Comparison of ENCODE assay signal across 10 mouse cellular contexts in the genomic region with DNA sequence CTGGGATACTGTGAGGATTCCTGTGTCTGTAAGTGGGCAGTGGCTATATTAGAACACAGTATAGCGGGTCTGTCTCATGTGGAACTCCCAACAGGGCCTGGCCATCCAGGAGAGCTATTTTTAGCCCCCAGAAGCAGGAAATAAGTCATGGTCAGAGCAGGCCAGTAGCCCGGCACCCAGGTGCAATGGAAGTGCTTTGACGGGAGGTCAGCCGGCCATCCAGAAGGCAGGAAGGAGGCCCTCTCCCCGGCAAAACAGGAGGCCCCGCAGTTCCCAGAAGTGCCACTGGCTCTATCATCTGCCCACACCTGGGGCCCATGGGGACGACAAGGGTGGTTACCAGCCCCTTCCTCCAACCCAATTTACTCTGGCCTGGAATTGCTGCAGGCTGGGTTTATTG. TPM values are rescaled to one million over a fixed set of nuclear protein-coding genes. Genes with fewer than 3 reads are reported as not detected.
A peak's percentile ranks its signal among the peaks of the same experiment; 100 is the strongest.
DNase-seq lines count a peak whose midpoint lies in the region; ATAC-seq and TF ChIP-seq lines count a peak whose summit lies in the region.
"Had no signal": no experiment of that assay in that cellular context is flagged by ENCODE, and none has a peak within 500 bp of the region (broad histone marks: within the 10 kb centered on the region; RNA-seq: fewer than 3 reads in every experiment).

No protein-coding gene starts in this region.

- H3K4me3 ChIP-seq in bone marrow, adult 2 months (replicated peaks; ENCODE audit: control insufficient read depth, low read depth, low read length) = no peak overlapping the region
- no peak overlapping the region for H3K4me3 ChIP-seq in intestine, embryonic 16.5 days (ENCODE audit: low read length)
- H3K4me3 ChIP-seq in liver, postnatal 0 days (ENCODE audit: low read depth, low read length) = no peak overlapping the region
- no peak overlapping the region for H3K4me3 ChIP-seq in left cerebral cortex, adult 2 months

- WGBS in bone marrow, adult 2 months = 31% methylated on average over 7 of the region's 7 CpGs
- 41% methylated on average over 7 of the region's 7 CpGs for whole genome bisulfite sequencing in intestine, embryonic 16.5 days
- WGBS in liver, postnatal 0 days (ENCODE audit: insufficient replicate concordance) = 19% methylated on average over 7 of the region's 7 CpGs

- TF ChIP-seq POLR2A in bone marrow, adult 2 months (IDR thresholded peaks at IDR 0.05; ENCODE audit: borderline replicate concordance, control insufficient read depth, low read depth, low read length) = no peak

- no peaks in the 10 kb centered on the region for H3K9me3 ChIP-seq in intestine, embryonic 16.5 days (ENCODE audit: control insufficient read depth, low read length)
- no peaks in the 10 kb centered on the region for H3K9me3 ChIP-seq in liver, postnatal 0 days (ENCODE audit: low read length)

- H3K4me2 ChIP-seq in intestine, embryonic 16.5 days (ENCODE audit: low read depth, low read length) = no peak overlapping the region
- H3K4me2 ChIP-seq in liver, postnatal 0 days (ENCODE audit: low read depth, low read length) = peak overlapping the region; percentile 29

- 0 out of 2 replicates have a peak overlapping the region, but pooled peaks have one; percentile 35 for H3K9ac ChIP-seq in intestine, embryonic 16.5 days (ENCODE audit: low read depth, low read length)
- peak overlapping the region; percentile 34; the same call in 1 of the 2 replicates for H3K9ac ChIP-seq in liver, postnatal 0 days (replicated peaks)

- peaks cover 5% of the 10 kb centered on the region for H3K4me1 ChIP-seq in bone marrow, adult 2 months (ENCODE audit: control insufficient read depth, insufficient read depth, low read length)
- peaks cover 8% of the 10 kb centered on the region; the same call in 1 of the 2 replicates for H3K4me1 ChIP-seq in intestine, embryonic 16.5 days (ENCODE audit: control insufficient read depth, insufficient read depth, low read length)
- peaks cover 22% of the 10 kb centered on the region for H3K4me1 ChIP-seq in liver, postnatal 0 days (ENCODE audit: insufficient read depth)

- no peak for TF ChIP-seq CTCF in bone marrow, adult 2 months (IDR thresholded peaks at IDR 0.05; ENCODE audit: control insufficient read depth, insufficient read depth, low read length)
- TF ChIP-seq CTCF in liver, postnatal 0 days (IDR thresholded peaks at IDR 0.05; ENCODE audit: low read depth) = no peak
- no peak for TF ChIP-seq CTCF in left cerebral cortex, adult 2 months (IDR thresholded peaks at IDR 0.05)

- DNase-seq in kidney, adult 11 months = peak; percentile 57
- no peak for DNase-seq in kidney, adult 8-10 months
- DNase-seq in liver, postnatal 0 days = no peak
- no peak for DNase-seq in left cerebral cortex, adult 2 months (ENCODE audit: extremely low spot score in 1 of 2, low spot score in 2 of 2)
- DNase-seq in embryo, embryonic 9.5 days (ENCODE audit: extremely low spot score) = no peak
- DNase-seq: cerebellum, postnatal 25 days had no signal

- no peaks in the 10 kb centered on the region for H3K36me3 ChIP-seq in intestine, embryonic 16.5 days (ENCODE audit: control insufficient read depth, insufficient read depth, low read length)
- no peaks in the 10 kb centered on the region for H3K36me3 ChIP-seq in liver, postnatal 0 days (replicated peaks; ENCODE audit: insufficient read depth, low read length)

- H3K27ac ChIP-seq in bone marrow, adult 2 months (ENCODE audit: control insufficient read depth, insufficient read depth, low read depth, low read length, poor library complexity) = peak overlapping the region; percentile 69
- H3K27ac ChIP-seq in intestine, embryonic 16.5 days (ENCODE audit: low read length) = peak overlapping the region; percentile 43
- H3K27ac ChIP-seq in liver, postnatal 0 days (ENCODE audit: low read depth) = peak overlapping the region; percentile 77
- H3K27ac ChIP-seq in left cerebral cortex, adult 2 months = no peak overlapping the region

- ATAC-seq in intestine, embryonic 16.5 days = peak; percentile 11; the same call in 1 of the 2 replicates
- ATAC-seq in liver, postnatal 0 days = peak; percentile 47; the same call in 1 of the 2 replicates
- no peak for ATAC-seq in inflammation-experienced regulatory T-cells, adult 6 months

- H3K27me3 ChIP-seq in intestine, embryonic 16.5 days (replicated peaks; ENCODE audit: control insufficient read depth, insufficient read depth, low read length) = no peaks in the 10 kb centered on the region
- H3K27me3 ChIP-seq in liver, postnatal 0 days (ENCODE audit: insufficient read depth, low read length) = no peaks in the 10 kb centered on the region

- TF ChIP-seq EP300 in liver, postnatal 0 days (IDR thresholded peaks at IDR 0.05; ENCODE audit: low read depth) = no peak

- intact Hi-C loops in left cerebral cortex, adult 2 months (cut with DNase I) = no loop called here

RNA-seq across cellular contexts. Expression of gene Plxnd1, which starts 9.3 kb away (rescaled TPM):
- polyA plus RNA-seq in bone marrow, adult 2 months (2011; ENCODE audit: insufficient read depth, insufficient read length, low replicate concordance, missing spikeins) = 13.7 and 23.8 TPM in 2 replicates
- polyA plus RNA-seq in intestine, embryonic 16.5 days (2015; fragmentation: Nextera tagmentation; extraction: Ambion mirVana) = 18.7 and 19.3 TPM in 2 replicates
- 8.5 and 8.7 TPM in 2 replicates for polyA plus RNA-seq in liver, postnatal 0 days (2015; fragmentation: Nextera tagmentation; extraction: Ambion mirVana)
- total RNA-seq in left cerebral cortex, adult 2 months (2021) = 100 to 1,000 TPM; 127 to 131 TPM
- 10 to 100 TPM in 1 of 3 experiments, 1 to 10 TPM in 2; 7.4 to 12.5 (median 8.0) TPM for polyA plus RNA-seq in inflammation-experienced regulatory T-cells, adult 6 months (2017; shearing (Covaris generic))

RNA-seq across cellular contexts. Expression of gene H1foo, which starts 59.3 kb away (rescaled TPM):
- not detected in 2 replicates for polyA plus RNA-seq in bone marrow, adult 2 months (2011; ENCODE audit: insufficient read depth, insufficient read length, low replicate concordance, missing spikeins)
- polyA plus RNA-seq in intestine, embryonic 16.5 days (2015; fragmentation: Nextera tagmentation; extraction: Ambion mirVana) = not detected in 2 replicates
- polyA plus RNA-seq in liver, postnatal 0 days (2015; fragmentation: Nextera tagmentation; extraction: Ambion mirVana) = not detected in 2 replicates
- total RNA-seq in left cerebral cortex, adult 2 months (2021) = not detected
- not detected for polyA plus RNA-seq in inflammation-experienced regulatory T-cells, adult 6 months (2017; shearing (Covaris generic))
- polyA plus RNA-seq: large intestine, adult 2 months had no signal
